Mouse (Mus musculus) bone marrow, adult 2 months (tissue): ENCODE measurements around the gene Trpv2.

Experiments
- CTCF ChIP-seq: fragments of 200-500 bp; IDR thresholded peaks from 2 replicates; pipeline ENCODE4 v1.5.1; 2011; ENCODE audit warnings: low read length, control low read depth; ENCODE audit not compliant: control insufficient read depth, insufficient read depth
- POLR2A ChIP-seq: fragments of 200-500 bp; IDR thresholded peaks from 2 replicates; pipeline ENCODE4 v1.6.1; 2011; ENCODE audit warnings: low read depth, mild to moderate bottlenecking, control low read depth, low read length, borderline replicate concordance; ENCODE audit not compliant: control insufficient read depth

- TF ChIP-seq CTCF, result peak; percentile 99
- peak; percentile 23; the same call in 1 of the 2 replicates for TF ChIP-seq POLR2A
These were observed 39.5 kb downstream of the Trpv2 start for GRCm38 (mm10) chr11:62613657-62614365.
